Mouse (Mus musculus): ENCODE measurements around the gene Tmem17.

The Tmem17 gene

DNA sequence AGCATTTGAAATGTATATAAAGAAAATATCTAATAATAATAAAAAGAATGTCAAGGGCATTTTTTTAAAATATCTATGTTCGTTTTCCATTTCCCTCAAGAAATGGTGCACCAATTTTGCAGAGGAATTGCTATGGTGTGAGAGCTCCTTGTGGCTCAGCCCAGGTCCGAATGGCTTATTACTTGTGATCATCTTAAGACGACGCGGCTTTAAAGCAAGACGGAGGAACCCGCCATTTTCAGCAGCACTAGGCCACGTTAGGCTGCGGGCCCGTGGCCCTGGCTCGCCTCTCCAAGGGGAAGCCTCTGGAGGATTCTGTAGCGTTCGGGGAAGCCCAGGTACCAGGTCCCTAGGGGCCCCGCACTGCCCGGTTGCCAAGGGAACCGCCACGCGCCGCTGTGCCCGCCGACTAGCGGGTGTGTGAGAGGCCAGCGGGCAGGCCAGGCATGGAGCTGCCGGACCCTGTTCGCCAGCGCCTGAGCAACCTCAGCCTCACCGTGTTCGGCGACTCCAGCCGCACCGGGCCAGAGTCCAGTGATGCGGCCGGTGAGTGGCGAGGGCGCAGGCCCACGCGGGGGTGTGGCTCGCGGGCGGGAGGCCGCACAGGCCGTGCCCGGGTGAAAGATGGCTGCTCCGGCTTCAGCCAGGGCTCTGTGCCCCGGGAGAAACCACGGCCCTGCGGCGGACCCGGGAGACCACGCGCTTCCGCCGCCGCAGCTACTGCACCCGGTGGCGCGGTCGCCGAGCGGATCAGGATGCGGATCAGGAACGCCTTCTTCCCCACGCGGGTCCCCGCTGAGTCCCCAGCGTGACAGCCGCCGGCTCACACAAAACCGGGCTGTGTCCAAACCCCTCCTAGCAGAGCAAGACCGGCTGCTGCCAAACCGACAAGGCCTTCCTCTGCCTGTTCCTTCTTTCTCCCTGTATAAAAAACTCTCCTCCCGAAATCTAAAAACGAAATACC is at the start of gene Tmem17:
Gene Tmem17, plus strand, starts transcription at position 51 of the 964 bp plus-strand sequence.
- DNase-seq (ENCODE audit: low read depth, low spot score): peak; percentile 73

DNA sequence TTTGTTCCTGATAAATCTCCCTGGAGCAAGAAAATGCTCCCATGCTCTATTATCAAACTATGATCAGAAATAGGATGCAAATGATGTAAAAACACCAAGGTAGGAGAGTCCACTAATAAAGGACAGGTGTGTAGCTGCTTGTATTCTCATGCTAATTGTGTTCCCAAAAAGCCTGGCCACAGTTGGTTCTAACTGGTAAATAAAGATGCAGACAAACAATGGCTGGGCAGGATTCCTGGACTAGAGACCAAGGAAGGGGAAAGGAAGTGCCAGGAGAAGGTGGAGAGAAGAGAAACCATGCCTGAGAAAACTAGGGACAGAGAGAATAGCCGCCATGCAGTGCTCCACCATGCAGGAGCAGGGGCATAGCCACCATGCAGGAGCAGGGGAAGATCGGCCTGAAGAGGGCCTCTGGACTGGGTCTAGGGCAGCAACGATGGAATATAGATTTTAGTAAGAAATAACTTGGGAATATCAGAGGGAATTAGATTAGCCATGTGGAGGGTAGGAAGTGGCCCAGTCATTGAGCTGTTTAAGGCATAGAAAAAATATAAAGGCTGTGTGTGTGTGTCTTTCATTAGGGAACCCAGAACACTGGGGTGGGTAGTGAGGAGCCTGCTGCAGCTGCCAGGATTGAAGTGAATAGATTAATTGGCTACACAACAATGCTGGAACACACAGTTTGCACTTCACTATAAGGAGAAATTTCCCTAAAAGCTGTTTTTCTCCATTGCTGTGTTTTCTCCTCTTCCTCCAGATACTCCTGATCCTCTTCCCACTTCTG is 31.9 kb upstream of the Tmem17 start:
- DNase-seq (ENCODE audit: low read depth, low spot score): no peak

DNA sequence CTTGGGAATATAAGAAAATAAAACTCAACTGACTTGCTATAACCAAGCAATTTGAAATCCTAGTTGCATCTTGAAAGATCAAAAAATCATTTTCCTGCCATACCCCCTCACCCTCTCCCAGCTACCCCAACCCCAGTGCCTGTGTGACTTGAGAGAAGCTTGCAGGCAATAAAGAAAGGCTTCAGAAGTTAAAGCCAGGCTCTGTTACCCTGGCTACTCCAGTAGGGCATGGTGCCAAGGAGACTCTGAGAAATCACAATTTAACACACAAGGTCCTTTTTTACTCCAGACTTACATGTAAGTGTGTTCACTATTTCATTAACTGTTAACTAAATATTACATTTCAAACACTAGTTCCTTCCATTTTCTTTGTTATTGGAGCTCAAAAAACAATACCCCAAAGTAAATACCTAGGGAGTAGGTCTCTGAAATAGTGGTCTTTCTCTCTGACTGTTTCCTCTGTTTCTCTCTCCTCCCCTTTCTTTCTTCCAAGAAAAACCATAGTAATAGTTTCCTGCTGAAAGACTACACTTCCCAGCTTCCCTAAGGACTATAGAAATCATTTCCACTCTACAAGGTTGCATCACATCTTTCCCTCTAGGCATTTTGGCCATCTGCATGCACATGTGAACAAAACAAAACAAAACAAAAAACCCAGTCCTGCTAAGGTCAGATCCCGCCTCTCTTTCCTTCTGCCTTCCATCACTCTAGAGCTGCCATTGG is 30.1 kb upstream of the Tmem17 start:
- DNase-seq (ENCODE audit: low read depth, low spot score): no peak

DNA sequence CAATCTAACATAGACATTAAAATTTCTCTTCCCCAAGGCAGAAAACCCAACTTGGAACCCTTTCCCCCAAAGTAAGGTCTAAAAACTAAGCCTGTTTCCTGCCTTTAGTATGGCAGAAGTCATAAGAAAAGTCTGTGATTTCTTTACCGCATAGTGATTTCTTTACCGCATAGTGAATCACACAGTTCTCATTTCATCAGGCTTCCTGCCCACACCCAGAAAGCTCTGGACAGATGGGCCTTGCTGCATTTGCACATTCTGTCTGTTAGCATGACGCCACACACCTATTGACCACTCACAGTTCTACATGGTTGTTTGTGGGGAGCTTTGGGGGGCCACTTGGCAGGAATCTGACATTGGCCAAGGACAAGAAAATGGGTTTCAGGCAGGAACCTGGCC is 29.5 kb upstream of the Tmem17 start:
- no peak for DNase-seq (ENCODE audit: low read depth, low spot score)

DNA sequence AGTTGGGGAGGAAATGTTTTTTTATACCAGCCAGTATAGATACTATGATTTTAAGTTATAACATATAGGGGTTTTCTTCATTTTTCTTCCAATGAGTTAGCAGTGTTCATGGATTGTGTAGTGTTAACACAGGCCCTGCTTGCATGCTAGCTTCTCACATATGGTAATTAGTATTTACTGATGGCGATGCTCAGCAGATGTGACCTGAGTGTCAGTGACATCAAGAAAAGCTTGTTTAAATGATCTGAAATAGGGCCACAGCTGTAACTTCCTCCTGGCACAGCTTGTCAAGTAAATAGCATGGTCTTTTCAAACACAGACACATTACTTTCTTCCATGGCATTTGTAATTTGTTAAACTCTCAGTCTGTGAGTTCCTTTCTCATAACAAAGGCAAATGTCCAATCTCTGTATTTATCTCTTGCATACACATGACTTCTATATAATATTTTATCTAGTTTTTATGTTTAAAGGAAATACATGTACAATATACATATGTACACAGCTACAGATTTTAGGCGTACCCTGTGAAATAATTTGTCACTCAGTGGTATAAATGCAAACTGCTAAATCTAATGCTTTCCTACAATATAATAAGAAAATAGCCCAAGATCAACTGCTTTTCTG is 18.1 kb upstream of the Tmem17 start:
- no peak for DNase-seq (ENCODE audit: low read depth, low spot score)

DNA sequence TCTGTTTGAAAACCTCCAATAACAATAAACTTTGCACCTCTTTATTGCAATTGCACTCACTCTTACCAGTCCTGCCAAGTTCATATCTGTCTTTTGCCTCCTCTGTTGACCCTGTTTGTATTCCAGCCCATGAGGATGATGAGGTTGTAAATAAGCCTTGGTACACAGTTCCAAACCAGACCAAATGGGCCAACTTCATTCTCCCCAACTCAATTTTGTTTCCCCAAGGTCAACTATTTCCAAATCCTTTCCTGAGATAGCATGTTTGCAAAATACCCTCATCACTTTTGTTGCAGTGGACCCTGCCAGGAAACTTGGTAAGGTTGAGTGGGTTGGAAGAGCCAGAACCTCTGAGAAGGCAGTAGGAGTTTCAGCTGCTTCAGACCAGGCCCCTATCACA is 16.9 kb upstream of the Tmem17 start:
- DNase-seq (ENCODE audit: low read depth, low spot score): no peak

DNA sequence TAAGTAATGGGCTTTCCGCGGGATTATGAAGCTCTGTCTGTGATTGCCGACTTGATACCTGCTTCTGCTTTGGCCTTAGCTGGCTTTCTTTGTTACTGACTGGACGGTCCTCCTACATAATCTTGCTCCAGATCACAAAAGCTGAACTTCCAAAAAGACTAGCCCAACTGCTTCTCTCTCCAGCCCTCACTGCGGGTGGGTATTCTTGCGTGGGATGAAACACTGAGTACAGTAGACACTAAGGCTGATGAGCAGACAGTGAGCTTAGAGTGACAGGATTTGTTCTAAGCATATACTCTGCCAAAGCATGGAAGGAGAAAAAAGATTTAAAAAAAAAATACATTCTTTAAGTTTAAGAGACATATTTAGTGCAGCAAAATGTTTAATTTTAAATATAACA is 12.5 kb upstream of the Tmem17 start:
- DNase-seq (ENCODE audit: low read depth, low spot score): no peak

DNA sequence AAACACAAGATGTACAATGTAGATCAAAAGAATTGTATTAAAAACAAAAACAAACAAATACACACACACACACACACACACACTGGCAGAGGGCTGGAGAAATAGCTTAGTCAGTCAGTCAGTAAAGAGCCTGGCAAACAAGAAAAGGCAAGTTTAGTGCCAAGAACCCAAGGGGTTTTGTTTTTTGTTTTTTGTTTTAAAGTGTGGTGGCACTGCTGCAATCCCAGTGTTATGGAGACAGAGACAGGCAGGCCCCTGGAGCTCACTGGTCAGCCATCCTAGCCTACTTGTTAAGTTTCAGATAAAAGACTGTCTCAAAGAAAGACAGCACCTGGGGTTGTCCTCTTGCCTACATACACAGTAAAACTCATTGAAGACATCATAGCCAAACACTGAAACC is 12.0 kb upstream of the Tmem17 start:
- no peak for DNase-seq (ENCODE audit: low read depth, low spot score)

DNA sequence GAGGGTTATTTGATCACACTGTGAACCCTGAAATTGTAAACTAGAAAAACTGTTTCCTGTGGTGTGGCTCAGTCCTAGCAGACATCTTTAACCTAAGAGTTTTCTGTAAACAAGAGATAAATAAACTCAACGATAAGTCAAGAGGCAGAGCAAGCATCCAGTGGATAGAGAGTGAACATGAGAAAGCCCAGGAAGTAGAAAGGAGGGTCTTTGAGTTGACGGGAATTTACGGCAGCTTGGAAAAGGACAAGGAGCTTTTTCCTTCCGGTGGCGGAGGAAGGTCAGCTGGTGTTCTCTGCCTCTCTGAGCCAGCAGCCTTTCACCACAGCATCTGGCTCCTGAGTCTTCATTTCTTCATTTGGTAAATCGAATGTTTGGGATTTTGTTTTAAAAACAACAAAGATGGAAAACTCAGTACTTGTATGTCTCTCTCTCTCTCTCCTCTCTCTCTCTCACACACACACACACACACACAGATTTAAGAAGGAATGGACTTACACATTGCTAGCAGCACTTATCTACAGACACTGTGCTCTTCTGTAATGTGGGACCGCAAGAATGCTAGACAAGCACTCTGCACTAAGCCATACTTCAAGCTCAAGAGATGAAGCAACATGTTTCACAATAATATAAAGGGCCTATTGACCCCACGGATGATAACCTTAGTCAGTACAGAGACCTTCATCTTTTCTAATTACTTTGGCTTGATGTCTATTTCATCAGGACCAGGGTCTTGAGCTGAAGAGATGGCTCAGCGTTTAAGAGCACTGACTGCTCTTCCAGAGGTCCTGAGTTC is 10.9 kb upstream of the Tmem17 start:
- no peak for DNase-seq (ENCODE audit: low read depth, low spot score)

DNA sequence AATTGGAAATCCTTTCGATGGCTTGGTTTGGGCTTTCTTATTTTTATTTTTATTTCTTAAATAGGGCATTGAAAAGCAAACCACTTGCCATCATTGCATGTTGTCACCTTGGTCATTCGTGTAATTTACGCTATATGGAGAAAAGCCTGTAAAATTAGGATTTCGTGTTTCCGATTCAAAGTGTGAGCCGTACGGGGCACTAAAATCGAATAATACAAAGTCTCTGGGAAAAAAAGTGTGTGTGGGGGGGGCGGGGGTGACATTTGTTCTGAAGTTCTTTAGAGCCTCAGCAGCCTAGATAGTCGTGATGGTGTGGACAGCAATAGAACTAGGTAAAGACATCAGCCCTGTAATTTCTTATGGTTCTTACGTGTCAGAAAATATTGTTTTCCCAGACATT is 1.2 kb downstream of the Tmem17 start:
- no peak for DNase-seq (ENCODE audit: low read depth, low spot score)

DNA sequence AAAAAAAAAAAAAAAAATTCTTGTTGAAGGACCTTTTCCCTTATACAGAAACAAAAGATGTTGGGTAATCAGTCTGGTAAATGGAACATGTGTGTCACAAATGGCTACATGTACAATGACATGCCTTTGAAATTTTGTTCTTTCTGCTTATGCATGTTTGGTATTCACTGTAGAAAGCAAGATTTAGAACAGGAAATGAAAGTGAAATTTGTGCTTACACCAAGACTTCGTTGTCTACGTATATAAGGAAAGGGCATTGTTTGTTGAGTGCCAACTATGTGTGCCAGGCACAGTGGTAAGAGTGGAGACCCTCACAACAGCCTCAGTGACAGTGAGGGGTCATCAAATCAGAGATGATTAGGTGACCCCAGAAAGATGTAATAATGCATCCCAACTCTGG is 3.2 kb downstream of the Tmem17 start:
- no peak for DNase-seq (ENCODE audit: low read depth, low spot score)

DNA sequence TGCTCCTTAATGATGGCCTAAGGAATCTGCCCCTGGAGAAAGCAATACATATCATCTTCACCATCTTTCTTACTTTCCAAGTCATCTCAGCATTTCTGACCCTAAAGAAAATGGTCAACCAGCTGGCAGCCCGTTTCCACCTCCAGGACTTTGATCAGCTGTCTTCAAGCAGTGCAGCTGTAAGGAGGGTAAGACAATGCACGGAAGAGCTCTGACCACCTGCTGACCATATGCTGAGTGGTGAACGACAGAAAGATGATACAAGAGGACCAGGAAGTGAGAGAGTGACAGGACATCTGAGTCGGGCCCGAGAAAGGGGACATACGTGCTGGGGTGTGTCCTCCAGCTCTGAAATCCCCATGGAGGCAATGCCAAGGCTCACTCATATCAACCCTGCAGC is 6.6 kb downstream of the Tmem17 start:
- DNase-seq (ENCODE audit: low read depth, low spot score): no peak

DNA sequence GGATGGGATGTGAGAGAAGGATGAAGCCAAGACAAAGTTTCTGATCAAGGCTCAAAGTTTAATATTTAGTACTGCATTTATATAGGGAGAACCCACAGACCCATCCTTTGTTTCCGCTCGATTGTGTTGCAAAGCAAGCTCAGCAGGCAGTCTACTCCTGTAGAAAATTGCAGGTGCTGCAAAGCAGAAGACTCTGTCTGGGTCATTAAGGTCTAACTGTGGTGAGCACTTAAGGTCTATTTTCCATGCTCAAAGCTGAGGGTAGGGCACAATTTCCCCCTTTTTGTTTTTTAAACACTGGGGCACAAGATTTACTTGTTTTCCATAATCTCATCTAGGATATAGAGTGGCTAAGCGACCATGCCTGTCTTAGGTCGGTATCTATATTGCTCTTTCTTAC is 8.4 kb downstream of the Tmem17 start:
- DNase-seq (ENCODE audit: low read depth, low spot score): no peak

DNA sequence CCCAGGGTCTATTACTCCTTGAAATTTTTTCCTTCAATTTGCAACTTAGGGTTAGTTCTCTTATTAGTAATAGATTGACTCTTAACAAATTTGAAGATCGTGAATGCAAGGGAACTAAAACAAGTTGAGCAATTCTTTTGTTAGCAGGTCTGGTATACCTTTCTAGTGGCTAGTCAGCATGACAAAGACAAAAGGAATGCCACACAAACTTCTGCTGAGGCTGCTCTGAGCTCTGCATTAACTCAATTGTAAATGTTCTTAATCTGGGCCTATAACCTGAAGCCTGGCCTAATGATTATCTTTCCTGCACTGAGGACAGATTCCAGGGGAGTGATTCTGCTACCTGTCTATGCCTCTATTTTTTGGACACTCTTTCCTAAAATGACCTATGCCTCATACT is 12.7 kb downstream of the Tmem17 start:
- no peak for DNase-seq (ENCODE audit: low read depth, low spot score)

DNA sequence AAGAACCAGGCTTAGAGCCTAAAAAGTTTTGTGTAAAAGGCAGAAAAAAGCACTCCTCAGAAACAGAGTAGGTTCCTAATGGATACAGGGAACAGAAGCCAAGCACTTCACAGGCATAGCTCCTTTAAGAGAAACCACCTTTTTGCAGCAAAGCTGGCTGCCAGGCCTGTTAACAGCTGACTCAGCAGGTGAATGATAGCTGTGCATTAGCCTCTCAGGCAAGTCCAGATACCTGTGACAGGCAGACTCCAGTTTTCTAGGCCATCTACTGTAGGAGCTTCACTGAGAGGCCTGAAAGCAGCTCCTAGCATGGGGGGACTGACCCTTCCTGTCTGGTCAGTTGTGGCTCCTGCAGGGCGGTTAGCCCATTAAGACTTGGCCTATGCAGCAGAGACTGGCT is 28.7 kb downstream of the Tmem17 start:
- no peak for DNase-seq (ENCODE audit: low read depth, low spot score)

DNA sequence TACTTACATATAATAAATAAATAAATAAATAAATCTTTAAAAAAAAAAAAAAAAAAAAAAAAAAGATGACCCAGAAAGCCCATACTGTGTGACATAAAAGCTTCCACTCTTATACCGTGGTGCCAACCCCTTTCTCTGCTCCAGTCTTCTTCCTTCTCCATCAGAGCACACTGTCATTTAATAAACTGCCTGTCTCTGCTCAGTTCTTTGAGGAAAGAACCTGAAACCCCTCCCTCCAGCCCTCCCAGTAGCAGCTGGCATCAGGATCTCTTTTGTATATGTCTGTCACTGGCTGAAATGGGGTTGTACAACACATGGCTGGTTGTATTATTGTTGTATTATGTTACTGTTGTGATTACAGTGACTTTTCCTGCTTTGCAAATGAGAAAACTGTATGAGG is 48.2 kb downstream of the Tmem17 start:
- DNase-seq (ENCODE audit: low read depth, low spot score): no peak

DNA sequence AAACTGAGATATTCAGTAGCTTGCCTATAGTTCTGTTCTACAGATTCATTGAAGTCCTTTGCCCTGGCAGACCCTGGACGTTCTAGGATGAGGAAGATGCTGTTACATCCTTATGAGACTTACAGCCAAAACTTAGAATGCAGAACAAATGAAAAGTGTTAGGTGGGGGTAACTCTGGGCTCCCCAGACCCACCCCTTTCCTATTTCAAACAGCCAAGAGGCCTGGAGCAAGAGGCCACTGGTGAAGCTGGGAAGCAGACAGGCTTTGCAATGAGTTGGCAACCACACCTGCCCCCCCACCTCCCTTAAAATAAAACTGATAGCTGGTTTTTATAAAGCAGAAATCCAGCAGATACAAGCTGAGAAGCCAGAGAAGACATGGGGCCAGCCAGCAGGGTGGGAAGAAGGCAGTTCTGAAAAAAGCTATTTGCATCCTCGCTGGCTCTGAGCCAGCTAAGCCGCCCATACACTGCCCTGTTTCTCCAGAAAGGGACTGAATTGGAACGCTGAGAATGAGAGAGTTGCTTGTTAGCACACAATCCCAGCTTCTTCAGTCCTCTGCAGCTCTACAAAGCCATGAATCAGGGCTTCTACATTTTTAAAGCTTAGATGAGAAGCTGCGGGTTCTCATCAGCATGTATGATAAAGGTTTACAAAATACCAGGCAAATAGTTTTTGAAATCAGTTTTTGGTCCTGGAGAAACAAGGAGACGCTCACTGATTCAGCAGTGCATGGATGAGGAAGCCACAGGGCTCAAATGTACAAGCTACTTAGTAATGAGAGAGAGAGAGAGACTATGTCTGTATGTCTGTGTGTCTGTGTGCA is 48.8 kb downstream of the Tmem17 start:
- DNase-seq (ENCODE audit: low read depth, low spot score): peak; percentile 18

DNA sequence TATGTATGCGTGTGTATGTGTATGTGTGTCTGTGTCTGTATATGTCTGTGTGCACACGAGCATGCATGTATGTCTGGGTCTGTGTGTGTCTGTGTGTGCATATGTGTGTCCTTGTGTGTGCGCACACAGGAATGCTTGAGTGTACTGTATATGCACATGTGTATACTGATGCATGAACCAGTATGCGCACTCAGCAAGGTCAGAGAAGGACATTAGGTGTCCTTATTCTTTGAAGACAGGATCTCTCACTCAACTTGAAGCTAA is 49.4 kb downstream of the Tmem17 start:
- no peak for DNase-seq (ENCODE audit: low read depth, low spot score)

DNA sequence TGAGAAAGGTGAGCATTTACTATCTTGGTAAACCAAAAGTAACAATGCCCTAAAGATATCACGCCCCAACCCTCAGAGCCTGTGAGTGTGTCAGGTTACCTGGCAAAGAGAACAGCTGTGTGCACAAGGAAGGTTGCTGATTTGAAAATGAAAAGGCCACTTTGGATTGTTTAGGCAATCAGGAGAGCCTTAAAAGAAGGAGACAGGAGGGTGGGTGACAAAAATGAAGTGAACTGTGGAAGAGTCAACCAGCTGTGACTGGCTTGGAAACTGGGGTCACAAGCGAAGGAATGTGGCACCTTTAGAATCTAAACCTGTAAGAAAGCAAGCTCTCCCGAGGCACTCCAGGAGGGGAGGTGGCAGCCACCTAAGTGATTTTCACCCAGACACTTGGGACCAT is 51.8 kb downstream of the Tmem17 start:
- DNase-seq (ENCODE audit: low read depth, low spot score): no peak

DNA sequence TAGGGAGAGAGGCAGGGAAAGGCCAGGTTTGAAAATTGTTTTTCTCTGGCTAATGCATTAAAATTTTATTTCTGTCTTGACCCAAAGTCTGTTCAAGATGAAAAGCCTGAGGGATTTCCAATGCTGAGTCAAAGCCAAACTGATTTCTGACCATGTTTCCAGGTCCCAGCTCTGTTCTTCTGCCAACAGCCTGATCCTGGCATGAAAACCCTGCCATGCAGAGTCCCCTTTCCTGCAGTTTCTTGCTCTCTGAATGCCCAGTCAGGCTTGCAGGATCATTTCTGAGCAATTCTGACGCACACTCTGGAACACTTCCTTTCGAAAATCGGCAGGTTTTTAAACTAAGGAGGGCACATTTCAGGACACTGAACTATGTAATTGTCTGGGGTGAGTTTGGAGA is 52.8 kb downstream of the Tmem17 start:
- no peak for DNase-seq (ENCODE audit: low read depth, low spot score)
